Mouse (Mus musculus): Measurements from ENCODE around the gene Crebl2. TPM values are rescaled to one million over a fixed set of nuclear protein-coding genes. Genes with fewer than 3 reads are reported as not detected.
A peak's percentile ranks its signal among the peaks of the same experiment; 100 is the strongest.

Crebl2 gene
- polyA plus RNA-seq, 1 experiment = 25.1 TPM

GRCm38 (mm10) chr6:134817051-134817928 is 12.7 kb upstream of the Crebl2 start:
- WGBS = 45% methylated on average over 12 of the region's 12 CpGs
- no peak overlapping the region for H3K4me3 ChIP-seq (replicated peaks; ENCODE audit: extremely low read depth, low read depth, low read length)
- DNase-seq = no peak

DNA sequence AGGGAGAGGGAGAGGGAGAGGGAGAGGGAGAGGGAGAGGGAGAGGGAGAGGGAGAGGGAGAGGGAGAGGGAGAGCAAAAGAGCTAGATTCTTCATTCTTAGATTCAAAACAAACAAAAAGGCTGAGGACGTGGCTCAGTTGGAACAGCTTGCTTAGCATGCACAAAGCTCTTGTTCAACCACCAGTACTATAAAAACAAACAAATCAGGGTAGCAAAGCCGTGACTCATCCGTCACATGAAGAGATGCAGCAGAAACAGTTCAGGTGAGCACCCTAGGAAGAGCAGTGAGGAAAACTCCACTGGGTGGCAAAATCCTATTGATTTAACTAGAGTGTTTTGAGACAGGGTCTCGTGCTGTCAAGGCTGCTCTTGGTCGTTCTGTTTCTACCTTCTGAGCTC is 10.2 kb upstream of the Crebl2 start:
- no peak for DNase-seq
- TF ChIP-seq CTCF (IDR thresholded peaks at IDR 0.05; ENCODE audit: insufficient read depth, low read length) = no peak
- H3K4me3 ChIP-seq (replicated peaks; ENCODE audit: extremely low read depth, low read depth, low read length) = no peak overlapping the region
- no peaks in the 10 kb centered on the region for H3K4me1 ChIP-seq (ENCODE audit: control insufficient read depth, insufficient read depth, low read length)
- 27% methylated on average over 5 of the region's 5 CpGs for whole genome bisulfite sequencing

More at GRCm38 (mm10) chr6:134817051-134817928, 12.7 kb upstream of the Crebl2 start:
- TF ChIP-seq CTCF (IDR thresholded peaks at IDR 0.05; ENCODE audit: insufficient read depth, low read length) (no peak), POLR2A (IDR thresholded peaks at IDR 0.05; ENCODE audit: borderline replicate concordance, extremely low read depth, low read depth, low read length) (no peak)
- no peaks in the 10 kb centered on the region for H3K4me1 ChIP-seq (ENCODE audit: control insufficient read depth, insufficient read depth, low read length)

GRCm38 (mm10) chr6:134820411-134820810 is 9.5 kb upstream of the Crebl2 start:
- 43% methylated on average over 6 of the region's 6 CpGs for WGBS
- Histone ChIP-seq H3K4me3 (replicated peaks; ENCODE audit: extremely low read depth, low read depth, low read length) (no peak overlapping the region), H3K4me1 (ENCODE audit: control insufficient read depth, insufficient read depth, low read length) (no peaks in the 10 kb centered on the region)
- TF ChIP-seq POLR2A (IDR thresholded peaks at IDR 0.05; ENCODE audit: borderline replicate concordance, extremely low read depth, low read depth, low read length) (no peak), CTCF (IDR thresholded peaks at IDR 0.05; ENCODE audit: insufficient read depth, low read length) (no peak)
- no peak for DNase-seq

- TF ChIP-seq POLR2A (IDR thresholded peaks at IDR 0.05; ENCODE audit: borderline replicate concordance, extremely low read depth, low read depth, low read length) (no peak), CTCF (IDR thresholded peaks at IDR 0.05; ENCODE audit: insufficient read depth, low read length) (peak; percentile 73)
- Histone ChIP-seq H3K4me3 (replicated peaks; ENCODE audit: extremely low read depth, low read depth, low read length) (no peak overlapping the region), H3K4me1 (ENCODE audit: control insufficient read depth, insufficient read depth, low read length) (no peaks in the 10 kb centered on the region; the same call in 1 of the 2 replicates)
- 73% methylated on average over 10 of the region's 10 CpGs for WGBS
- DNase-seq = no peak
Measured at GRCm38 (mm10) chr6:134822844-134823243, 7.1 kb upstream of the Crebl2 start.

DNA sequence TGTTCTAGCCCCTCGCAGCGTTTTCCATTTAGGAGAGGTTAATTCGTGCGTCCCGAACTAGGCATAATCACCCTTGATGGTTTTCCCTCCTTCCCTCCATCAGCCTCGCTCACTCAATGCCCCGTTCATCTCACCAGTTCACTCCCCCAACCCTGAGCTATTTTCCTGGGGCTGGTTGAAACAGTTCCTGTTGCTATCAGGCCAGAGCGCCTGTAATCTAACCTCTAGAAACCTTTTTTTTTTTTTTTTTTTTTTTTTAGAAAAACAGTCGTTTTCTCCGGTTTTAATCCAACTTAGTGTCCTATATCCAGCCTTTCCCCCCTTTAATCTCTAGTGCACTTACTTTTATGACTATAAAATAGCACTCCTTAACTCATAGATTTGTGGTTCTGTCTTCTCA is 822 bp downstream of the Crebl2 start:
- H3K4me3 ChIP-seq (replicated peaks; ENCODE audit: extremely low read depth, low read depth, low read length) = peak overlapping the region; percentile 91
- no peak for DNase-seq
- WGBS = 5% methylated on average over 10 of the region's 10 CpGs
- no peak for TF ChIP-seq POLR2A (IDR thresholded peaks at IDR 0.05; ENCODE audit: borderline replicate concordance, extremely low read depth, low read depth, low read length)
- TF ChIP-seq CTCF (IDR thresholded peaks at IDR 0.05; ENCODE audit: insufficient read depth, low read length) = no peak
- peaks cover 12% of the 10 kb centered on the region for H3K4me1 ChIP-seq (ENCODE audit: control insufficient read depth, insufficient read depth, low read length)

DNA sequence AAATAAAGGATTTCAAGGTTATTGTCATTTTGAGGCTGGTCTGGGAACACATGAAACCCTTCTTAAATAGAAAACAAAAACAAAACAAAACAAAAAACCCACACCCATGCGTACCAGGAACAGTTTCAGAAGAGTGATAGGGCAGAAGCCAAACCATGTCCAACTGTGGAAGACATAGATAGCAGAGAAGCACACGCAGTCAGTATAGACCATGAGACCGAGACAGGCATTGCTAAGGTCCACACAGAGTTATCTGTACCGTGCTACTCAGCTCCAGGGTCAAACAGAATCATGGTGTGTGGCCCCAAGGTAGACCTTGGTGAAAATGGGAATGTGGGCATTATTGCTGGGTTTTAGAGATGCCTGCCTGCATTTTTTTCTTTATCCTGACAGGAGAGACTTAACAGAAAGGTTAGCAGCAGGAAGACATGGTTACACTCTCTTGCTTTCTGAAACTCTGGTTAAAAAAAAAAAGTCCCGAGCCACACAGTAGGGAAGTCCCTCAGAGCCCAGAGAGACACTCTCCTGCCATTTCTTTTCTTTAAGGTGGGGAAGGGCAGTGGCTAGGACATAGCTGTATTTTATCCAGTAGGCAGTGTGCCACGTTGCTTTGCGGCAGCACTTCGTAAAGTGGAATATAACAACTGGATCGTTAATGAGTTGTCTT is 4.8 kb downstream of the Crebl2 start:
- DNase-seq = no peak
- Histone ChIP-seq H3K4me1 (ENCODE audit: control insufficient read depth, insufficient read depth, low read length) (peaks cover 5% of the 10 kb centered on the region), H3K4me3 (replicated peaks; ENCODE audit: extremely low read depth, low read depth, low read length) (no peak overlapping the region)
- TF ChIP-seq CTCF (IDR thresholded peaks at IDR 0.05; ENCODE audit: insufficient read depth, low read length) (no peak), POLR2A (IDR thresholded peaks at IDR 0.05; ENCODE audit: borderline replicate concordance, extremely low read depth, low read depth, low read length) (no peak)
- WGBS = 82% methylated on average over 9 of the region's 9 CpGs

DNA sequence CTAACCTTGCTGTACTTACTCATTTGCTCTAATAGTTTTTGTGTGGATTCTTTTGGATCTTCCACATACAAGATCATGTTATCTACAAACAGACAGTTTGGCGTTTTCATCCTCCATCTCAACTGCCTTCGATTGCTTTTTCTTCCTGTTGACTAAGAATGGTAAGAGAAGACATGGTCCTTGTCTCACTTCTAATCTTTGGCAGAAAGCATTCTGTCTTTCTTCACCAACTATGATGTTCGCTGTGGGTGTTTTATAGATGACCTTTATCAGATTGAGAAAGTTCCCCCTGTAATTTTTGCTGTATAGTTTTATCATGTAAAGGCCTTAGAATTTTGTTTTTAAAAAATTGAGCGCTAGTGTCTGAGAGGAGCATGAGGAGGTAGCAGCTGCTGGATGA is 8.2 kb downstream of the Crebl2 start:
- Histone ChIP-seq H3K4me3 (replicated peaks; ENCODE audit: extremely low read depth, low read depth, low read length) (no peak overlapping the region), H3K4me1 (ENCODE audit: control insufficient read depth, insufficient read depth, low read length) (no peaks in the 10 kb centered on the region)
- no peak for DNase-seq
- no peak for TF ChIP-seq CTCF (IDR thresholded peaks at IDR 0.05; ENCODE audit: insufficient read depth, low read length)
- TF ChIP-seq POLR2A (IDR thresholded peaks at IDR 0.05; ENCODE audit: borderline replicate concordance, extremely low read depth, low read depth, low read length) = no peak
- WGBS = 82% methylated on average over 4 of the region's 4 CpGs

GRCm38 (mm10) chr6:134840346-134840745 is 10.4 kb downstream of the Crebl2 start:
- no peak overlapping the region for H3K4me3 ChIP-seq (replicated peaks; ENCODE audit: extremely low read depth, low read depth, low read length)
- 68% methylated on average over 2 of the region's 2 CpGs for WGBS
- no peak for TF ChIP-seq POLR2A (IDR thresholded peaks at IDR 0.05; ENCODE audit: borderline replicate concordance, extremely low read depth, low read depth, low read length)
- TF ChIP-seq CTCF (IDR thresholded peaks at IDR 0.05; ENCODE audit: insufficient read depth, low read length) = no peak
- no peaks in the 10 kb centered on the region for H3K4me1 ChIP-seq (ENCODE audit: control insufficient read depth, insufficient read depth, low read length)
- no peak for DNase-seq

GRCm38 (mm10) chr6:134845726-134846125 is 15.8 kb downstream of the Crebl2 start:
- H3K4me3 ChIP-seq (replicated peaks; ENCODE audit: extremely low read depth, low read depth, low read length) = no peak overlapping the region
- DNase-seq = no peak
- H3K4me1 ChIP-seq (ENCODE audit: control insufficient read depth, insufficient read depth, low read length) = no peaks in the 10 kb centered on the region
- no peak for TF ChIP-seq CTCF (IDR thresholded peaks at IDR 0.05; ENCODE audit: insufficient read depth, low read length)
- TF ChIP-seq POLR2A (IDR thresholded peaks at IDR 0.05; ENCODE audit: borderline replicate concordance, extremely low read depth, low read depth, low read length) = no peak
- 78% methylated on average over 4 of the region's 4 CpGs for WGBS

DNA sequence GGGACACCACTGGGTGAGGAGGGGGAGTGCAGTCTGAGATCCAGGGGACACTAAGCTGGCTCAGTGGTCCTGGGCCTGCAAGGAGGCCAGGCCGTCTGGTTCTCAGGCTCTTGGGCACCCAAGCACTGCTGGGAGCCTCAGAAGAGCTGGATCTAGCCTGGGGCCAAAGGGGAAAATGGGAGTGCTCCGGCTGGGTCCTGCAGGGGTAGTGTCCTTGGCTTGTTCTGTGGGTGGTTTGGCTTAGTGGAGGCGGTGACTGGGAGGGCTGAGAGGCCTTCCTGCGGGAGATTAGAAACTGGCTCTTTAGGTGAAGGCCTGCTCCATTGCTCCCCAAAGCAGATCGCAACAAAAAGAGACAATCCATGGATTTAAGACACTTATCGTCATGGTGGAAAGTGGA is 16.4 kb downstream of the Crebl2 start:
- no peak overlapping the region for H3K4me3 ChIP-seq (replicated peaks; ENCODE audit: extremely low read depth, low read depth, low read length)
- 97% methylated on average over 6 of the region's 6 CpGs for WGBS
- no peak for DNase-seq
- TF ChIP-seq CTCF (IDR thresholded peaks at IDR 0.05; ENCODE audit: insufficient read depth, low read length) (no peak), POLR2A (IDR thresholded peaks at IDR 0.05; ENCODE audit: borderline replicate concordance, extremely low read depth, low read depth, low read length) (no peak)
- no peaks in the 10 kb centered on the region for H3K4me1 ChIP-seq (ENCODE audit: control insufficient read depth, insufficient read depth, low read length)
